Mouse (Mus musculus) monocyte, adult 2 months (primary cell): ENCODE results near the gene Arhgap17.

Experiments used
- DNase-seq, 2 experiments: peaks; one replicate each; pipeline ENCODE4 v3.0.0; 2022; ENCODE audit warnings: low spot score in 2 of 2, low read depth in 1 of 2

The Arhgap17 gene

GRCm38 (mm10) chr7:123368778-123369746 lies 653 bp downstream of the Arhgap17 start:
- no peak for DNase-seq

GRCm38 (mm10) chr7:123368187-123368586 lies 1.5 kb downstream of the Arhgap17 start:
- no peak for DNase-seq

GRCm38 (mm10) chr7:123367218-123368150 lies 2.2 kb downstream of the Arhgap17 start:
- DNase-seq: no peak

GRCm38 (mm10) chr7:123366806-123367205 lies 2.9 kb downstream of the Arhgap17 start:
- DNase-seq: no peak

- DNase-seq: no peak
Observed at GRCm38 (mm10) chr7:123365876-123366741, 3.6 kb downstream of the Arhgap17 start.

- DNase-seq: no peak
Observed at GRCm38 (mm10) chr7:123363971-123364370, 5.7 kb downstream of the Arhgap17 start.

GRCm38 (mm10) chr7:123362806-123363205 lies 6.9 kb downstream of the Arhgap17 start:
- DNase-seq: no peak

- DNase-seq: no peak
Observed at GRCm38 (mm10) chr7:123361229-123361980, 8.3 kb downstream of the Arhgap17 start.

GRCm38 (mm10) chr7:123360185-123360584 lies 9.5 kb downstream of the Arhgap17 start:
- no peak for DNase-seq

GRCm38 (mm10) chr7:123359101-123359500 lies 10.6 kb downstream of the Arhgap17 start:
- DNase-seq: no peak

- no peak for DNase-seq
Observed at GRCm38 (mm10) chr7:123356158-123356557, 13.6 kb downstream of the Arhgap17 start.

- DNase-seq: no peak
Observed at GRCm38 (mm10) chr7:123354851-123355250, 14.9 kb downstream of the Arhgap17 start.

- no peak for DNase-seq
Observed at GRCm38 (mm10) chr7:123354392-123354791, 15.3 kb downstream of the Arhgap17 start.

- no peak for DNase-seq
Observed at GRCm38 (mm10) chr7:123353879-123354278, 15.8 kb downstream of the Arhgap17 start.

GRCm38 (mm10) chr7:123353081-123353480 lies 16.6 kb downstream of the Arhgap17 start:
- DNase-seq: no peak

- DNase-seq: no peak
Observed at GRCm38 (mm10) chr7:123350243-123350642, 19.5 kb downstream of the Arhgap17 start.

GRCm38 (mm10) chr7:123349813-123350212 lies 19.9 kb downstream of the Arhgap17 start:
- no peak for DNase-seq

GRCm38 (mm10) chr7:123346631-123347290 lies 23.0 kb downstream of the Arhgap17 start:
- no peak for DNase-seq

- no peak for DNase-seq
Observed at GRCm38 (mm10) chr7:123345041-123345544, 24.6 kb downstream of the Arhgap17 start.
